Mouse (Mus musculus) stomach, embryonic 15.5 days (tissue): Measurements from ENCODE around the gene H3f3a. TPM values are rescaled to one million over a fixed set of nuclear protein-coding genes. Genes with fewer than 3 reads are reported as not detected.

Experiments used
- polyA plus RNA-seq: library from polyadenylated mRNA; unstranded; fragments of >200 nt; fragmentation: Nextera tagmentation; extraction: Ambion mirVana; gene quantifications from 2 replicates; pipeline ENCODE4 v1.2.1, GENCODE M21; 2015

The H3f3a gene
- polyA plus RNA-seq, 1 experiment from 2014 or later: 1,924 TPM

Other genes starting within 250 kb of the H3f3a start
- 113 and 125 TPM in 2 replicates for gene Parp1, start 245.0 kb downstream of the H3f3a start, polyA plus RNA-seq
- 15.9 and 18.0 TPM in 2 replicates for gene Lin9, start 172.8 kb downstream of the H3f3a start, polyA plus RNA-seq
- gene Mixl1, start 116.9 kb downstream of the H3f3a start, polyA plus RNA-seq: 0.28 TPM in 2 replicates
- gene Acbd3, start 87.9 kb downstream of the H3f3a start, polyA plus RNA-seq: 23.7 and 23.9 TPM in 2 replicates
- gene Sde2, start 37.2 kb upstream of the H3f3a start, polyA plus RNA-seq: 30.7 and 34.4 TPM in 2 replicates
- not detected in 2 replicates for gene Lefty2, start 79.2 kb upstream of the H3f3a start, polyA plus RNA-seq
- 101 and 109 TPM in 2 replicates for gene Pycr2, start 90.3 kb upstream of the H3f3a start, polyA plus RNA-seq
- 3.2 and 3.7 TPM in 2 replicates for gene Lefty1, start 121.1 kb upstream of the H3f3a start, polyA plus RNA-seq
- 20.9 and 23.0 TPM in 2 replicates for gene Tmem63a, start 128.4 kb upstream of the H3f3a start, polyA plus RNA-seq
- gene Ephx1, start 207.0 kb upstream of the H3f3a start, polyA plus RNA-seq: 9.5 and 10.5 TPM in 2 replicates
- not detected in 2 replicates for gene 9130409I23Rik, start 237.3 kb upstream of the H3f3a start, polyA plus RNA-seq